Mouse (Mus musculus) embryonic facial prominence, embryonic 13.5 days (tissue): ENCODE measurements around the gene Tbc1d2. TPM values are rescaled to one million over a fixed set of nuclear protein-coding genes. Genes with fewer than 3 reads are reported as not detected.

ENCODE experiments used
- ATAC-seq: fragments of 200-750 bp; cut with Nextera tagmentation; 2 replicates; pipeline ENCODE4 v1.8.0; 2017; ENCODE audit warnings: low read depth; ENCODE audit not compliant: insufficient number of reproducible peaks, insufficient read depth, low FRiP score, low TSS enrichment
- H3K27ac ChIP-seq: fragments of 300-500 bp; sonication (generic); 2 replicates; pipeline ENCODE4 v1.5.1; 2015; ENCODE audit warnings: moderate library complexity, mild to moderate bottlenecking, inconsistent platforms
- H3K27me3 ChIP-seq: fragments of 300-500 bp; sonication (generic); 2 replicates; pipeline ENCODE4 v1.6.1; 2015; ENCODE audit warnings: mild to moderate bottlenecking, inconsistent platforms
- H3K36me3 ChIP-seq: fragments of 300-500 bp; sonication (generic); 2 replicates; pipeline ENCODE4 v1.6.1; 2015; ENCODE audit warnings: mild to moderate bottlenecking, inconsistent platforms
- H3K4me1 ChIP-seq: fragments of 300-500 bp; sonication (generic); 2 replicates; pipeline ENCODE4 v1.6.1; 2015; ENCODE audit warnings: inconsistent platforms
- H3K4me2 ChIP-seq: fragments of 300-500 bp; sonication (generic); 2 replicates; pipeline ENCODE4 v1.6.1; 2015; ENCODE audit warnings: moderate library complexity, mild to moderate bottlenecking, inconsistent platforms
- H3K4me3 ChIP-seq: fragments of 300-500 bp; sonication (generic); 2 replicates; pipeline ENCODE4 v1.5.1; 2015; ENCODE audit warnings: mild to moderate bottlenecking, inconsistent platforms
- H3K9ac ChIP-seq: fragments of 300-500 bp; sonication (generic); 2 replicates; pipeline ENCODE4 v1.6.1; 2015; ENCODE audit warnings: mild to moderate bottlenecking, inconsistent platforms
- H3K9me3 ChIP-seq: fragments of 300-500 bp; sonication (generic); 2 replicates; pipeline ENCODE4 v1.6.1; 2016; ENCODE audit warnings: inconsistent platforms
- WGBS: fragments of 180-500 bp; shearing (Covaris S2); methylation state at CpG from one replicate; pipeline ENCODE4 v1.1.7; 2015; ENCODE audit warnings: mixed read lengths; 5-methylcytosine and 5-hydroxymethylcytosine counted together
- polyA plus RNA-seq: library from polyadenylated mRNA; unstranded; fragments of >200 nt; fragmentation: Nextera tagmentation; extraction: Ambion mirVana; gene quantifications from 2 replicates; pipeline ENCODE4 v1.2.1, GENCODE M21; 2015

Tbc1d2 gene
- polyA plus RNA-seq, 1 experiment from 2014 or later = 2.8 TPM

GRCm38 (mm10) chr4:46620946-46621345 is 29.1 kb downstream of the Tbc1d2 start:
- Histone ChIP-seq H3K4me1 (no peaks in the 10 kb centered on the region), H3K9me3 (no peaks in the 10 kb centered on the region), H3K4me3 (no peak overlapping the region), H3K27me3 (peaks cover 23% of the 10 kb centered on the region), H3K36me3 (no peaks in the 10 kb centered on the region), H3K27ac (no peak overlapping the region), H3K4me2 (no peak overlapping the region), H3K9ac (no peak overlapping the region)
- 74% methylated on average over 8 of the region's 8 CpGs for WGBS
- no peak for ATAC-seq

- WGBS = 15% methylated on average over 23 of the region's 23 CpGs
- Histone ChIP-seq H3K27ac (no peak overlapping the region), H3K4me1 (no peaks in the 10 kb centered on the region), H3K4me2 (no peak overlapping the region), H3K9me3 (no peaks in the 10 kb centered on the region), H3K36me3 (no peaks in the 10 kb centered on the region), H3K27me3 (peaks cover 23% of the 10 kb centered on the region), H3K4me3 (no peak overlapping the region), H3K9ac (no peak overlapping the region)
- no peak for ATAC-seq
Observed at GRCm38 (mm10) chr4:46620330-46620729, 29.7 kb downstream of the Tbc1d2 start.

- H3K27me3 ChIP-seq = peaks cover 36% of the 10 kb centered on the region
- no peaks in the 10 kb centered on the region for H3K9me3 ChIP-seq
- H3K27ac ChIP-seq = no peak overlapping the region
- no peak for ATAC-seq
- H3K4me2 ChIP-seq = no peak overlapping the region
- H3K9ac ChIP-seq = no peak overlapping the region
- H3K4me1 ChIP-seq = no peaks in the 10 kb centered on the region
- H3K36me3 ChIP-seq = no peaks in the 10 kb centered on the region
- no peak overlapping the region for H3K4me3 ChIP-seq
- WGBS = 63% methylated on average over 11 of the region's 11 CpGs
Observed at GRCm38 (mm10) chr4:46618196-46618817, 31.7 kb downstream of the Tbc1d2 start.

- no peaks in the 10 kb centered on the region for H3K4me1 ChIP-seq
- H3K4me2 ChIP-seq = no peak overlapping the region
- H3K9me3 ChIP-seq = no peaks in the 10 kb centered on the region
- H3K4me3 ChIP-seq = no peak overlapping the region
- WGBS = 80% methylated on average over 6 of the region's 6 CpGs
- no peak overlapping the region for H3K9ac ChIP-seq
- no peak for ATAC-seq
- H3K36me3 ChIP-seq = no peaks in the 10 kb centered on the region
- H3K27me3 ChIP-seq = peaks cover 38% of the 10 kb centered on the region
- H3K27ac ChIP-seq = no peak overlapping the region
Observed at GRCm38 (mm10) chr4:46617408-46617807, 32.6 kb downstream of the Tbc1d2 start.

- Histone ChIP-seq H3K4me1 (0 out of 2 replicates have a peak, but pooled peaks cover 3% of the 10 kb centered on the region), H3K9me3 (no peaks in the 10 kb centered on the region), H3K27ac (no peak overlapping the region), H3K4me3 (no peak overlapping the region), H3K9ac (no peak overlapping the region), H3K4me2 (no peak overlapping the region), H3K36me3 (no peaks in the 10 kb centered on the region), H3K27me3 (peaks cover 23% of the 10 kb centered on the region)
- WGBS = 69% methylated on average over 9 of the region's 9 CpGs
- ATAC-seq = no peak
Observed at GRCm38 (mm10) chr4:46614641-46615040, 35.4 kb downstream of the Tbc1d2 start.

GRCm38 (mm10) chr4:46613618-46614017 is 36.4 kb downstream of the Tbc1d2 start:
- Histone ChIP-seq H3K27ac (no peak overlapping the region), H3K9ac (no peak overlapping the region), H3K4me3 (no peak overlapping the region), H3K4me1 (0 out of 2 replicates have a peak, but pooled peaks cover 3% of the 10 kb centered on the region), H3K4me2 (no peak overlapping the region), H3K27me3 (peaks cover 15% of the 10 kb centered on the region; the same call in 1 of the 2 replicates), H3K36me3 (no peaks in the 10 kb centered on the region), H3K9me3 (no peaks in the 10 kb centered on the region)
- WGBS = 82% methylated on average over 12 of the region's 12 CpGs
- no peak for ATAC-seq

GRCm38 (mm10) chr4:46611181-46611580 is 38.8 kb downstream of the Tbc1d2 start:
- WGBS = 3% methylated on average over 4 of the region's 4 CpGs
- Histone ChIP-seq H3K9me3 (no peaks in the 10 kb centered on the region), H3K4me2 (no peak overlapping the region), H3K4me1 (0 out of 2 replicates have a peak, but pooled peaks cover 3% of the 10 kb centered on the region), H3K27ac (no peak overlapping the region), H3K4me3 (no peak overlapping the region), H3K36me3 (no peaks in the 10 kb centered on the region), H3K27me3 (peaks cover 15% of the 10 kb centered on the region; the same call in 1 of the 2 replicates), H3K9ac (no peak overlapping the region)
- no peak for ATAC-seq

GRCm38 (mm10) chr4:46607601-46608000 is 42.4 kb downstream of the Tbc1d2 start:
- Histone ChIP-seq H3K4me3 (no peak overlapping the region), H3K4me1 (peaks cover 12% of the 10 kb centered on the region), H3K9me3 (no peaks in the 10 kb centered on the region), H3K27me3 (peaks cover 12% of the 10 kb centered on the region), H3K27ac (no peak overlapping the region), H3K36me3 (no peaks in the 10 kb centered on the region), H3K9ac (no peak overlapping the region), H3K4me2 (no peak overlapping the region)
- 62% methylated on average over 3 of the region's 3 CpGs for WGBS
- ATAC-seq = no peak

GRCm38 (mm10) chr4:46605451-46605850 is 44.6 kb downstream of the Tbc1d2 start:
- no peak for ATAC-seq
- no peaks in the 10 kb centered on the region for H3K36me3 ChIP-seq
- no peak overlapping the region for H3K27ac ChIP-seq
- no peak overlapping the region for H3K4me2 ChIP-seq
- H3K9ac ChIP-seq = no peak overlapping the region
- WGBS = 57% methylated on average over 11 of the region's 11 CpGs
- H3K27me3 ChIP-seq = peaks cover 32% of the 10 kb centered on the region
- H3K4me1 ChIP-seq = peaks cover 18% of the 10 kb centered on the region
- H3K4me3 ChIP-seq = no peak overlapping the region
- no peaks in the 10 kb centered on the region for H3K9me3 ChIP-seq

GRCm38 (mm10) chr4:46602704-46603103 is 47.3 kb downstream of the Tbc1d2 start:
- Histone ChIP-seq H3K36me3 (no peaks in the 10 kb centered on the region), H3K9ac (no peak overlapping the region), H3K9me3 (no peaks in the 10 kb centered on the region), H3K4me3 (no peak overlapping the region), H3K27me3 (peaks cover 54% of the 10 kb centered on the region), H3K27ac (no peak overlapping the region), H3K4me1 (peaks cover 19% of the 10 kb centered on the region), H3K4me2 (no peak overlapping the region; the same call in 1 of the 2 replicates)
- no peak for ATAC-seq
- 57% methylated on average over 7 of the region's 7 CpGs for WGBS

- Histone ChIP-seq H3K9ac (peak within 1 kb of the TSS; percentile 70), H3K27ac (no peak within 1 kb of the TSS), H3K27me3 (peaks cover 60% of the 10 kb centered on the region), H3K4me3 (peak within 1 kb of the TSS; percentile 61), H3K36me3 (no peaks in the 10 kb centered on the region), H3K4me2 (peak within 1 kb of the TSS; percentile 98), H3K9me3 (no peaks in the 10 kb centered on the region), H3K4me1 (peaks cover 19% of the 10 kb centered on the region)
- no peak for ATAC-seq
- under 1% methylated on average over 63 of the region's 66 CpGs for WGBS
Observed at GRCm38 (mm10) chr4:46601844-46602423, 48.1 kb downstream of the Tbc1d2 start, which contains the start of gene Coro2a. TSS of gene Coro2a (minus strand) at chr4:46602202.

GRCm38 (mm10) chr4:46601258-46601843 is 48.7 kb downstream of the Tbc1d2 start:
- ATAC-seq = no peak
- WGBS = under 1% methylated on average over 49 of the region's 52 CpGs
- Histone ChIP-seq H3K4me1 (peaks cover 19% of the 10 kb centered on the region), H3K27ac (no peak overlapping the region), H3K9ac (peak overlapping the region; percentile 70), H3K9me3 (no peaks in the 10 kb centered on the region), H3K4me3 (peak overlapping the region; percentile 61), H3K27me3 (peaks cover 60% of the 10 kb centered on the region), H3K36me3 (no peaks in the 10 kb centered on the region), H3K4me2 (peak overlapping the region; percentile 98)
